Mouse (Mus musculus) erythroblast, embryonic 14.5 days (primary cell): ENCODE measurements around the gene Hagh.

Experiments
- GATA1 ChIP-seq: IDR thresholded peaks from 2 replicates; pipeline ENCODE4 v1.6.1; 2012; ENCODE audit warnings: low read length, inconsistent platforms, mixed read lengths
- TAL1 ChIP-seq: IDR thresholded peaks from 3 replicates; pipeline ENCODE4 v1.6.1; 2012; ENCODE audit warnings: low read length, inconsistent platforms, mixed read lengths

DNA sequence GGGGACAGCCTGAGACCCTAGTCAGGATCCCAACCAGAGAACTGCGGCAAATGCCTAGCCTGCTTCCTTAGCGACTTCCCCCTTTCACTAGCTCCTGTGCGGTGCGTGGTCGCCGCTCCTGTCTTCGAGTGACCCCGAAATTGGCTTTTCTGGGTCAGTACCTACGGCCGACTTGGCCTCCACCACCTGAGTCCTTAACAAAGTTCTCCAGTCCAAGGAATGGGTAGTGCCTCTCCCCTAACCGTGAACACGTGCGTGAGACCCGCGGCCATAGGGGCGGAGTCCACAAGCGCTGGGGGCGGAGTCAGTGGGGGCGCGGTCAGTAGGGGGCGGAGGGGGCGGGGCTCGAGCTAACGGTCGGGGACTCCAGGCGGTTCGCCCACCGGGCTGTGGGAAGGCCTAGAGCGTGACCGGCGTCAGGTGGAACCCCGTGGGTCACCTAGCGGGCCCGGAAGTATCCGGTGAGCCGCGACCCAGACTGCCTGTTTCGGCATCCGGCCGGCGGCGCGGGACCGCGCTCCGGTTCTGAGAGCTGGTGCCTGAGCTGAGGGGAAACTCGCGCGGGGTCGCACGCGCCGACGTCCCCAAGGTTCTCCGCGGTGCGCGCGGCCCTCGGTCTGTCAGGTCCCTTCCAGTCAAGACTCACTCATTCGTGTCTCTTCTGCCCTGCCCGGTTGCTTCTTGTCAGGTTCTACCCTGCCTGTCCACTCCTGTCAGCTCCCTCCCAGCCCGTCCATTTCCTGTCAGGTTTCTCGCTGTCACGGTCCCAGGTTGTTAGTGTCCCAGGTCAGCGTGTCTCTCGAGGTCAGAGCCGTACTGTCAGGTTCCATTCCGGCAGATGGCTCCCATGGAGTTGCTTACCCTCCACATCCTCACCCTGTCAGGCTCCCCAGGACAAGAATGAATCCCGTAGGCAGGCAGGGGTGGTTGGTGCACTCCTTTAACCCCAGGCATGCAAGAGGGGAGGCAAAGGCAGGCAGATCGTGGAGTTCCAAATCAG, 35.7 kb upstream of the Hagh start, which contains the start of gene Meiob:
- no peak for TF ChIP-seq TAL1
- TF ChIP-seq GATA1 = no peak
